ENCODE assay signal across 8 mouse cellular contexts in the genomic region with DNA sequence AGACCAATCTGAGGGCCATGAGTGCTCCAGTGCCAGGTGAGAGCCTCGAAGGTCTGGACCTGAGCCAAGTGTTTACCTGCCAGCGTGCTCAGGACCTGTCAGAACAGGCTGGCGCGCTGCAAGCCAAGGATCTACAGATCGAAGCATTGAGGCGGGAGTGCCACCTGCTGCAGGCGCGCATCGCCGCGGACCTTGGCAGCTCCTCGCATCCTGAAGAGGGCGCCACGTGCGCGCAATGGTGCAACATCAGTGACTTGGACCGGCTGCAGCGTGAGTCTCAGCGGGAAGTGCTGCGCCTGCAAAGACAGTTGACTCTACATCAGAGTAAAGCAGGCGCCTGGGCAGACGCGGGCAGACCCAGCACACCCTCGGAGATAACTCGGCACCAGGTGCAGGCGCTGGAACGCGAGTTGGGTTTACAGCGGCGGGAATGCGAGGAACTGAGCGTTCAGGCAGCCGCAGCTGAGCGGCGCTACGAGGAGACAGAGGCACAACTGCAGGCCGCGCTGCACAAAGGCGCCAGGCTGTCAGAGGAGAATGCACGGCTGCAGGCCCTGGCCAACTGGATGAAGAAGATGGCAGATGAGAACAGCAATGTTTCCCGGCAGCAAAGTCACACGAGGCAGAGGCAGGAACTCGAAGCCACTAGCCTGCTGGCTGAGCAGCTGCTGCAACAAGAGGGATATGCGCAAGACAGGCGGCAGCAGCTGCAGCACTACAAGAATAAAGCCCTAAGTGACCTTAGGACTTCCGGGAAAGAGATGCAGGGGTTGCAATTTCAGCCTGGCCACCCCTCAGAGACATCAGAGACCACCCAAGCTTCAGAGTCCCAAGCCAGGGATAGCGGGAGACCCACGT. TPM values are rescaled to one million over a fixed set of nuclear protein-coding genes. Genes with fewer than 3 reads are reported as not detected.
A peak's percentile ranks its signal among the peaks of the same experiment; 100 is the strongest.
DNase-seq lines count a peak whose midpoint lies in the region; ATAC-seq and TF ChIP-seq lines count a peak whose summit lies in the region.

No protein-coding gene starts in this region.

- peak overlapping the region; percentile 67 for H3K4me3 ChIP-seq in hindbrain, embryonic 10.5 days
- peak overlapping the region; percentile 69 for H3K4me3 ChIP-seq in lung, embryonic 16.5 days (ENCODE audit: low read length)
- peak overlapping the region; percentile 73 for H3K4me3 ChIP-seq in thymus, adult 2 months (ENCODE audit: control insufficient read depth, insufficient read depth, low read length)

- H3K27ac ChIP-seq in hindbrain, embryonic 10.5 days, result peak overlapping the region; percentile 93
- no peak overlapping the region for H3K27ac ChIP-seq in lung, embryonic 16.5 days (ENCODE audit: low read length)
- no peak overlapping the region for H3K27ac ChIP-seq in thymus, adult 2 months (ENCODE audit: control insufficient read depth, insufficient read depth, low read length)

- H3K4me1 ChIP-seq in hindbrain, embryonic 10.5 days (replicated peaks), result peaks cover 29% of the 10 kb centered on the region
- H3K4me1 ChIP-seq in lung, embryonic 16.5 days (replicated peaks; ENCODE audit: control insufficient read depth, insufficient read depth, low read length), result peaks cover 16% of the 10 kb centered on the region
- H3K4me1 ChIP-seq in thymus, adult 2 months (replicated peaks; ENCODE audit: control insufficient read depth, insufficient read depth, low read length), result peaks cover 17% of the 10 kb centered on the region

- WGBS in hindbrain, embryonic 10.5 days, result 8% methylated on average over 48 of the region's 48 CpGs
- WGBS in lung, embryonic 16.5 days, result 8% methylated on average over 48 of the region's 48 CpGs
- 11% methylated on average over 48 of the region's 48 CpGs for WGBS in thymus, adult 2 months

- H3K9ac ChIP-seq in lung, embryonic 16.5 days (ENCODE audit: low read length), result peak overlapping the region; percentile 67

- DNase-seq in ES-CJ7 (ENCODE audit: low read depth, low spot score), result peak; percentile 90
- peak; percentile 91 for DNase-seq in cerebellum, adult 9-10 months
- DNase-seq in hindbrain, embryonic 10.5 days (ENCODE audit: low spot score), result peak; percentile 90
- peak; percentile 86 for DNase-seq in layer of hippocampus, adult 9-11 months
- DNase-seq in ovary, adult 18-20 months (ENCODE audit: low spot score), result peak; percentile 70
- DNase-seq in thymus, adult 2 months, result peak; percentile 93

- peak; percentile 94 for TF ChIP-seq CTCF in thymus, adult 2 months (IDR thresholded peaks at IDR 0.05; ENCODE audit: borderline replicate concordance, control insufficient read depth, extremely low read depth, insufficient read depth, low read length, poor library complexity)

- peak overlapping the region; percentile 100 for H3K4me2 ChIP-seq in lung, embryonic 16.5 days (ENCODE audit: low read depth, low read length)

- peak; percentile 63 for ATAC-seq in frontal cortex, adult (ENCODE audit: low TSS enrichment)
- ATAC-seq in lung, embryonic 16.5 days (ENCODE audit: low read depth), result peak; percentile 77

- peak; percentile 28; the same call in 1 of the 2 replicates for TF ChIP-seq POLR2A in thymus, adult 2 months (IDR thresholded peaks at IDR 0.05; ENCODE audit: control insufficient read depth, extremely low read depth, insufficient read depth, low read length, poor library complexity)

- H3K9me3 ChIP-seq in hindbrain, embryonic 10.5 days, result no peaks in the 10 kb centered on the region
- H3K9me3 ChIP-seq in lung, embryonic 16.5 days (ENCODE audit: control insufficient read depth, low read length), result 0 out of 2 replicates have a peak, but pooled peaks cover 2% of the 10 kb centered on the region

- peaks cover 45% of the 10 kb centered on the region for H3K27me3 ChIP-seq in hindbrain, embryonic 10.5 days (ENCODE audit: insufficient read depth, poor library complexity, severe bottlenecking)
- peaks cover 29% of the 10 kb centered on the region for H3K27me3 ChIP-seq in lung, embryonic 16.5 days (ENCODE audit: control insufficient read depth, insufficient read depth, low read depth, low read length)
- no peaks in the 10 kb centered on the region for H3K27me3 ChIP-seq in thymus, adult 2 months (ENCODE audit: control insufficient read depth, insufficient read depth, low read length)

- H3K36me3 ChIP-seq in hindbrain, embryonic 10.5 days, result 0 out of 2 replicates have a peak, but pooled peaks cover 12% of the 10 kb centered on the region
- H3K36me3 ChIP-seq in lung, embryonic 16.5 days (ENCODE audit: control insufficient read depth, insufficient read depth, low read length), result no peaks in the 10 kb centered on the region
- no peaks in the 10 kb centered on the region for H3K36me3 ChIP-seq in thymus, adult 2 months (ENCODE audit: control insufficient read depth, insufficient read depth, low read length)

RNA-seq across cellular contexts. Expression of a gene that starts 1.8 kb away (rescaled TPM):
- polyA plus RNA-seq in hindbrain, embryonic 10.5 days (2016; fragmentation: Nextera tagmentation; extraction: Ambion mirVana), result 1.6 and 1.9 TPM in 2 replicates
- 0.16 and 0.20 TPM in 2 replicates for polyA plus RNA-seq in lung, embryonic 16.5 days (2015; fragmentation: Nextera tagmentation; extraction: Ambion mirVana)
- 0.41 and 0.51 TPM in 2 replicates for polyA plus RNA-seq in thymus, adult 2 months (2012; rRNA removed)

RNA-seq across cellular contexts. Expression of a gene that starts 7.8 kb away (rescaled TPM):
- polyA plus RNA-seq in hindbrain, embryonic 10.5 days (2016; fragmentation: Nextera tagmentation; extraction: Ambion mirVana), result 394 and 407 TPM in 2 replicates
- 330 and 339 TPM in 2 replicates for polyA plus RNA-seq in lung, embryonic 16.5 days (2015; fragmentation: Nextera tagmentation; extraction: Ambion mirVana)
- 70.5 and 75.0 TPM in 2 replicates for polyA plus RNA-seq in thymus, adult 2 months (2012; rRNA removed)

RNA-seq across cellular contexts. Expression of a gene that starts 23.2 kb away (rescaled TPM):
- 16.1 and 18.0 TPM in 2 replicates for polyA plus RNA-seq in hindbrain, embryonic 10.5 days (2016; fragmentation: Nextera tagmentation; extraction: Ambion mirVana)
- polyA plus RNA-seq in lung, embryonic 16.5 days (2015; fragmentation: Nextera tagmentation; extraction: Ambion mirVana), result 4.1 and 4.5 TPM in 2 replicates
- polyA plus RNA-seq in thymus, adult 2 months (2012; rRNA removed), result 6.0 and 7.0 TPM in 2 replicates
